Comparison of ENCODE assay signal across 8 mouse cellular contexts in the genomic region with DNA sequence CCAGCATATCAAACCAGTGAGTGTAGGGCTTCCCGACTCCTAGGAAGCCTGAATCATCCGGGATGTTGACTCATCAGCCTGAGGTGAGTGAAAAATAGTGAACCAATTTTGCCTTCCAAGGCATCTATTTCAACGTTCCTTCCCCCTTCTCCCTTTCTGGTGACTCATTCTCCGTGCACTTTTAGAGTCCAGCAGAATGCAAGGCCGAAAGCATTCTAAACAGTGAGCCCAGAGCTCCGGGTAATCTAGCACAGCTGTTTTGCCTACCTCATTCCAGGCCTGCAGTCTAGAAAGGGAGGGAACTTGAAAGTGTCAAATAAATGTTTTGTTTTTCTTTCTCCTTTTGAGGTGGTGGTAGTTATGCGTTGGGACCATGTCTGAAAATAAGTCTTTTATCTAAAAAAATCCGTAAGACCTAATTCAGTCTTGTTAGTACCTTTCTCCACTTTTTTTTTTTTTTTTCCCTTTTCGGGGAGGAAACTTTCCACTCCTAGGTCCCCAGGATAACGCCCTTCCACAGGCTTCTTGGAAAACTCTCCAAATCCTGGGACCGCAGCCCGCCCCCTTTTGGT. TPM values are rescaled to one million over a fixed set of nuclear protein-coding genes. Genes with fewer than 3 reads are reported as not detected.
A peak's percentile ranks its signal among the peaks of the same experiment; 100 is the strongest.
DNase-seq lines count a peak whose midpoint lies in the region; ATAC-seq and TF ChIP-seq lines count a peak whose summit lies in the region.

No protein-coding gene starts in this region.

- no peaks in the 10 kb centered on the region for H3K4me1 ChIP-seq in hindbrain, postnatal 0 days (ENCODE audit: insufficient read depth, low read length)

- WGBS in hindbrain, postnatal 0 days = 25% methylated on average over 12 of the region's 12 CpGs

- H3K9ac ChIP-seq in hindbrain, postnatal 0 days (replicated peaks; ENCODE audit: low read length) = no peak overlapping the region

- no peaks in the 10 kb centered on the region for H3K27me3 ChIP-seq in hindbrain, postnatal 0 days (ENCODE audit: insufficient read depth, low read length)

- H3K4me2 ChIP-seq in hindbrain, postnatal 0 days (ENCODE audit: low read depth, low read length) = peak overlapping the region; percentile 76

- intact Hi-C loops in gastrocnemius, adult 2 months (cut with DNase I) = loop anchor here (1.0 to 10.0 kb wide), 3 partner anchors 145 to 425 kb away; partner anchors contain the start of genes Ccdc88a and Clhc1

- H3K36me3 ChIP-seq in hindbrain, postnatal 0 days (ENCODE audit: insufficient read depth, low read length) = no peaks in the 10 kb centered on the region

- H3K9me3 ChIP-seq in hindbrain, postnatal 0 days (ENCODE audit: low read length) = no peaks in the 10 kb centered on the region

- ATAC-seq in hindbrain, postnatal 0 days = no peak

- TF ChIP-seq POLR2A in brain, embryonic 14.5 days (IDR thresholded peaks at IDR 0.05; ENCODE audit: borderline replicate concordance, extremely low read depth, insufficient read depth, insufficient read length, poor library complexity, severe bottlenecking) = no peak

- peak overlapping the region; percentile 83 for H3K27ac ChIP-seq in gastrocnemius, adult 2 months
- H3K27ac ChIP-seq in hindbrain, postnatal 0 days = no peak overlapping the region

- peak overlapping the region; percentile 96 for H3K4me3 ChIP-seq in gastrocnemius, adult 2 months
- peak overlapping the region; percentile 90 for H3K4me3 ChIP-seq in hindbrain, postnatal 0 days (ENCODE audit: low read length)

- 0 out of 2 replicates have a peak, but pooled peaks have one; percentile 32 for TF ChIP-seq CTCF in brain, embryonic 14.5 days (IDR thresholded peaks at IDR 0.05; ENCODE audit: borderline replicate concordance, extremely low read depth, insufficient read depth, insufficient read length)
- peak; percentile 66; the same call in 1 of the 2 replicates for TF ChIP-seq CTCF in gastrocnemius, adult 2 months (IDR thresholded peaks at IDR 0.05)
- TF ChIP-seq CTCF in hindbrain, postnatal 0 days (IDR thresholded peaks at IDR 0.05; ENCODE audit: low read depth) = peak; percentile 58

- DNase-seq in right cerebral cortex, adult 2 months (ENCODE audit: low spot score in 2 of 2) = peak; percentile 44 to 60
- no peak for DNase-seq in right cerebral cortex, postnatal 14 days
- DNase-seq in brain, embryonic 14.5 days (ENCODE audit: low read depth) = no peak
- DNase-seq in gastrocnemius, adult 2 months = peak; percentile 34
- no peak for DNase-seq in hindbrain, postnatal 0 days (ENCODE audit: low spot score)
- DNase-seq in lung, adult 18-20 months = peak; percentile 15 to 28
- peak; percentile 12 for DNase-seq in ovary, postnatal 14 days (ENCODE audit: low spot score)
- DNase-seq in layer of hippocampus, adult 8-10 months (ENCODE audit: low spot score in 2 of 2) = no peak

RNA-seq across cellular contexts. Expression of gene Rtn4, which starts 0.6 kb away (rescaled TPM):
- polyA plus RNA-seq in brain, embryonic 14.5 days (2012; rRNA removed) = 289 and 295 TPM in 2 replicates
- total RNA-seq in gastrocnemius, adult 2 months (2021) = 100 to 1,000 TPM; 639 to 764 TPM
- total RNA-seq in hindbrain, postnatal 0 days (2014; rRNA removed) = 243 and 263 TPM in 2 replicates
- 130 and 135 TPM in 2 replicates for polyA plus RNA-seq in hindbrain, postnatal 0 days (2015; fragmentation: Nextera tagmentation; extraction: Ambion mirVana)
- total RNA-seq in layer of hippocampus, adult 8-10 months (2022) = 100 to 1,000 TPM; 471 to 516 (median 496) TPM

Comparison
In these comparisons a context has a peak if more than half of its experiments do, and no peak if none do; other contexts are left out.
1. DNase-seq: peak in right cerebral cortex, adult 2 months (2 of 2), gastrocnemius, adult 2 months (single experiment), lung, adult 18-20 months (2 of 2) and ovary, postnatal 14 days (single experiment); none in right cerebral cortex, postnatal 14 days (single experiment), brain, embryonic 14.5 days (single experiment), hindbrain, postnatal 0 days (single experiment) and layer of hippocampus, adult 8-10 months (0 of 2).
2. Peak in every context shown above with its lines, with median percentiles within 50 percentile points of each other: CTCF ChIP-seq.